Mouse (Mus musculus) kidney, postnatal 25 days (tissue): Measurements from ENCODE around the gene Man2a1.
A peak's percentile ranks its signal among the peaks of the same experiment; 100 is the strongest.
"Not testable (repeated sequence)": the region's sequence is repeated elsewhere in the genome, so short reads cannot be mapped to it uniquely, and the experiment has no call there.

Experiments used
- DNase-seq, 2 experiments: peaks; one replicate each; pipeline ENCODE4 v3.0.0; 2021; ENCODE audit warnings: mixed read lengths in 2 of 2

Man2a1 gene

DNA sequence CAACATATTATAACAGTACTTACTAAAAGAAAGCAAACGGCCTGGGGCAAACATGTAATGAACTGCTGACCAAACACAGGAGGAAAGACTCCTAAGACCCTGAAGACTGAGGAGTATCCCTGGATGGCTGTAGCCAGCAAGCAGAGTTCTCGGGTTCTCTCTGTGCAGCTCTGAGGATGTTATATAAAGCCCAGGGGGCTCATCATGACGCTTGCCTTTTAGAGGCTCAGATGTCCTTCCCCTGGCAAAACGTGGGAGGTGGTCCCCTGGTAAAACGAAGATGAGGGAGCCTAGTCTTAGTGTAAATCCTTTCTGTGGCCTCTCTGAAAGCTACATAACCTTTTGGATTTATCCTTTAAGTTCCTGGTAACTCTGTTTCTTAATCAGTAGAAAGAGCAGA is 119.2 kb downstream of the Man2a1 start:
- DNase-seq: no peak

DNA sequence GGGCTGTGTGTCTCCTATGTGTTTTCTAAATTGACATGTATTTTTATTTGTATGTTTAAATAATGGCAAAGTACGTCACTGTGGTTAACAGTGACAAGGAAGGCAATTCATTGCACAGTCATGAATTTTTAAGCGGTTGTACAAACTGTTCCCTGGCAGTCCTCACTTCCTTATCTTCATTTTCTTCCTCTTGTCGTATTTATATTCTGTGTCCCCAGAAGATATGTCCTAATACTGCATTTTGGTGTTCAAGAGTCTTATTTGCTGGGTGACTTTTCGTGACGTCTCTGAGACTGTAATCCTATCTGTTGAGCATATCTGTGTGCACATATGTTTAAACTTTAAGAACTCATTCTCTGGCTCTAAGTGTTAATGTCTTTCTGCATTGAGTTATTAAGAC is 120.6 kb downstream of the Man2a1 start:
- DNase-seq: no peak

DNA sequence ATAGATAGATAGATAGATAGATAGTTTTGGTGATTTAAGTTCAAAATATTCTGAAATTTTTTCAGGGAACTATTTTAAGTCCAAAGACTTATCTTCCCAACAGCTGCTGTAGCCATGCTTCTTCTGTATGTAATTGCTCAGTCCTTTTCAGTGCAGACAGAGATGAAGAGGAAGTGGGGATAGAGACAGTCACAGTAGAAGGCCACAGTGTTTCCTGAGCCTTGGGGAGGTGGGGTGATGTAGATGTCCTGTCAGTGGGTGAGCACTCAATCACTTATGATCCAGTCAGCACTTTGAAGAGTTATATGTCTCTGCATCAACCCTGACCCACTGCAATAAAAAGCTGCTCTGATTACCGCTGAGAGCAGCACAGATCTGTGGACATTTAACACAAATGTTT is 122.6 kb downstream of the Man2a1 start:
- DNase-seq: no peak

DNA sequence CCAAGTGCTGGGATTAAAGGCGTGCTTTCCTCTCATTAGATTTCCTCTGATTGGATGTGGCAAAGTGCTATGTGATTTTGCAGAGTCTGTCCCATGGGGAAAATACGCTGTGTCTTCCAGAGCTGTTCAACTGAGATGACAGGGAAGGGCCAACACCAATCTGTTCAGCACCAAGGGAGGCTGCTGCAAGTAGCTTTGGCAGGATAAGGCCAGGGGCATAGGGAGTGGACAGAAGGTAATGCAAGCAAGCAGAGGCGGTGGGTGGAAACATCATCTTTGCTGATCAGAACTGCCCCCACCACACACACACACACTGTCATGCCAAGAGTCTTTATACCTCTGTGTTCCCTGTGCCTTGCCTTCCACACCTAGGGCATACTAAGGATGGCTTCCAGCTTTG is 124.7 kb downstream of the Man2a1 start:
- no peak for DNase-seq

DNA sequence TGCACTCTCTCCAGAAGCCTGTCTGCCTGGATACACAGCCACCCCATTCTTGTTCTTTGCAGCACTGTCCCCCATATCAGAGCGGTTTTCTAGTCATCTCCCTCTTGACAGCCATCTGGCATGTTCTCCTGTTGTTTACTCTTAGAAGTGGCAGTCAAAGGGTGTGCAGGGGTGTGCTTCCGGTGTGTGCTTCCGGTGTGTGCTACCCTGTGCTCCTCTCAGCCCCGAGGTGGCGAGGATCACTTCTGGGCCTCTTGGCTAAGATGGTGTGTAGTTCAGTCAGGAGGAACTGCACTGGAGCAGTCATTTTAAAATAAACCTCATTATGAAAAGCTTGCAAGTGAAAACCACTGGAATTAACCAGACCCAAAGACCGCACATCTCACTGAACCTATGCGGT is 125.5 kb downstream of the Man2a1 start:
- no peak for DNase-seq

DNA sequence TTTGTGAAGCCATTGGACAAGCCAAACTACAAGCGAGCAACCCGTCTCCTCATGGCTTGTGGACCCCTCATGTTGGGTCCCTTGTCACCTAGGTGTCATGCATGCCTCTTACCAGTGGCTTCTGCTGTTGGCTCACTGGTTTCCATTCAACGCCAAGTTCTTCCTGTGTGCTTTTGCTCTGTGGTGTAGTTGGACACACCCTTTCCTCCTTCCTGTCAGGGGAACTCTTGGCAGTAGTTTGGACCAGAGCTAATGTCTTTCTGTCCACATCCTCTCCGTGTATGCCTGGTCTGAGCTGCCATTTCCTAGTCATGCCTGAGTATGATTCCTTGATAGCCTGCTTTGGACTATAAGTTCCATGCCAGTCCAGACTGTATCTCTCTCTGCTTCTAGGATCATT is 135.0 kb downstream of the Man2a1 start:
- DNase-seq: no peak

DNA sequence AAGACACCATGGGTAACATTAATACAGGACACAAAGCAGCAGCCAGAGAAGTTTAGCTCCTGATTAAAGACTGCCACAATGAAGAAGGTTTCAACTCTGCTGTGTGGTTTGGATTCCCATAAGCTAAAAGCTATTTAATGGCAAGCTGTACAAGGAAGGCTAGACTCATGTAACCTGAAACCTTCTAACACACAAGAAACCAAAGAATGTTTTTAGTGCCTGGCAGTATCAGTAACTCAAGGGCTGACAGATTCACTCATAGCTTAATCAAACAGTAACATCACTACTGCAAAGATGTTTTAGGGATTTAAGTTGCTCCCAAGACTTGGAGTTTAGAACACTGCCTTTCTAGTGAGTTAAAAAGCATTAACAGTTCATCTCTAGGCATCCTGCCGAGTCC is 137.4 kb downstream of the Man2a1 start:
- no peak for DNase-seq

DNA sequence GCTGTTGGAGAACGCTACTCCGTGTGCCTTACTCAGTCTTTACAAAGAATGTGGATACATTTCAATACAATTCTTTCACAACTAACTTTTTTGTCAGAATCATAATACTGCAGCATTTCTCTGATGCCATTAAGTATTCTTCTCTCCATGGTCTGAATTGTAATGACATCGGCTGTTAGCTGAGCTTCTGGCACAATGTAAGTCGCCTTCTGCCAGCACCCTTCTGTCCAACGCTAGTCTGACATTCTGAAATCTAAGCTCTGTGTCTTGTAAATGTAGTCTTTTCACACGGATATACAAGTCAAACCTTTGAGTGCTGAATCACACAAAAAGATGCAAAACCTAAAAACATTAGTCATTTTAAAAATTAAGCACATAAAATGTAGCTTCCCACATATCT is 138.6 kb downstream of the Man2a1 start:
- DNase-seq: no peak

DNA sequence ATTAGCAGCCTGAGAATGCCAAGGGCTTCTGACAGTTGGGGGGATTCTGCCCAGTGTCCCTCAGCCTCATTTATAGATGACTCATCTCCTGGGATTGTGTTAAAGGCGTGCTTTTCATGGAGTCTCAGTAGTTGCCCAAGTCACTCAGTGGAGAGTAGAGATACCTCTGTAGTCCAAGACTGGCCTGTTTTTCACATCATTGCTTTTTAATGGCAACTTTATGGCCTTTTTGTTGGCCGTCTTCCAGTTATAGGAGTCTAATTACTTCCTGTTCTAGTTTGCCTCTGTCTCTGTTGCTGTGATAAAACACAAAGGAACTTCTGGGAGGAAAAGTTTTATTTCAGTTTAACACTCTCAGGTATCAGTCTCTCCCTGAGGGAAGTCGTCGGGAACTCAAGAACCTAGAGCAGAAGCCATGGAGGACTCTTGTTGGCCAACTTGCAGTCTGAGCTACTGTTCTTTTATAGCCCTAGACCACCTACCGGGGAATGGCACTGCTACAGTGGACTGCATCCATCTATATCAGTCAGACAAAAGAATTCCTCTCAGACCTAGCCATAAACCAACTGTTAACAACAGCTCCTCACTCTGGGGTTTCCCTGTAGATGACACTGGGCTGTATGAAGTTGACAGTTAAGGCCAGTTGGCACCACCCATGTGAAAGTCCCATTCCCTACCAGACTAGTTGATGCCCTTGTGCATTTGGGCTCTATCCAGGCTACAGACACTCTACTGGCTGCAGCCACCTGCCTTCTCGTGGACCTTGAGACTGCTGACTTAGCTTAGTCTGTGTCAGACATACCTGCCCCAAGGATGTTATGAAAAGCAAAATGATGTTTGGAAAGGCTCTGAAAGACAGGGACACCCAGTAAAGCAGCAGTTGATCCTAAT is 142.4 kb downstream of the Man2a1 start:
- DNase-seq: peak in 1 of 2 experiments; percentile 49

DNA sequence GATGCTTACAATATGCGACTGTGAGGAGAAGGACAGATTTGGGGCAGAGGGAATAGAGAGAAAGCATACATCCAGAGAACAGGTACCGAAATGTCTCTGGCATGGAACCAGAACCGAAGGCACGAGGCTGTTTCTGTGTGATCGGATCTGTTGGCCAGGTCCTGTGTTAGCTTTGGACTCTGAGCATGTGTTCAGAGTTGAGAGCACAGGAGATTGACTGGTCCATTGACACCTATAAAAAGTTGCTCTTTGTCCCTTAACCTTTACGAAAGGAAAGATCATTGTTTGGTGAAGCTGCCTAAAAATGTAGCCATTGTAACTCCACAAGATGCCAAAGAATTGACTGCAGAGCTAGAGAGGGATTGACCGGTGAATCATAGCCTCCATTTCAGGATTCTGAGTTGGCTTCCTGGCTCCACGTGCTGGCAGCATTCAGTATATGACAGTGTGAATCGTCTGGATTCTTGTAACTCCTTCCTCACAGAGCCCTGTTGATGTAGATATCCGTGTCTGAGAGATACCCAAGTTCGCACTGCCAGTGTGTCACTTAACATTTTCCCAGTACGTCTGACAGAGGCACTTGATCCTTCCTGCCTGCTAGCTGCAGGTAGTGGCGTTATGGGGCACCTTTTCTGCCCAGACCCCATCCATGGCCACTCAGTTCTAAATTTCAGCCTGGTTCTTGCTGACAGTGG is 143.2 kb downstream of the Man2a1 start:
- DNase-seq: peak; percentile 38 to 53

DNA sequence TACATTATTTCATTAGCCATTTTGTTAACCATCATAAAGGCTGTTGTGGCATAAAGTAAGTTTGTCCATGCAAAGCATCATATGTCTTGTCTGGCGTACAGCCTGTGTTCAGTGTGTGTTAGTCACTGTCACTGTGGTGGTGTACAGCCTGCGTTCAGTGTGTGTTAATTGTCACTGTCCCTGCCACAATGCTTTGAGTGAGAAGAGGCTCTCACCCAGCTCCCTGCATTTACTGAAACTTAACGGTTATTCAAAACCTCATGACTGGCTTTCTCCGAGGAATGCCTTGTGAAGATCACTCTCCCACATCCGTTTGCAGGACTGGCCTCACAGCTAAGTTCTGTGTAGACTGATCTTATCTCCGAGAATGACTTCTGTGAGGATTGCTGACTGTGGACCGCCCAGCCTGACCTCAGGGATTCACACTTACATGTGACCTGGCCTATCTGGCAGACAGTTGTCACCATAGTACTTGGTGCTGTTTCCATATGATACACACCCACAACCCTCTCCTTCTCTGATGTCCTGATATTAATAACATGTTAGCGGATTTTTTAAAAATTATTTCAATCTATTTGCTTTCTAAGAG is 146.2 kb downstream of the Man2a1 start:
- no peak for DNase-seq

DNA sequence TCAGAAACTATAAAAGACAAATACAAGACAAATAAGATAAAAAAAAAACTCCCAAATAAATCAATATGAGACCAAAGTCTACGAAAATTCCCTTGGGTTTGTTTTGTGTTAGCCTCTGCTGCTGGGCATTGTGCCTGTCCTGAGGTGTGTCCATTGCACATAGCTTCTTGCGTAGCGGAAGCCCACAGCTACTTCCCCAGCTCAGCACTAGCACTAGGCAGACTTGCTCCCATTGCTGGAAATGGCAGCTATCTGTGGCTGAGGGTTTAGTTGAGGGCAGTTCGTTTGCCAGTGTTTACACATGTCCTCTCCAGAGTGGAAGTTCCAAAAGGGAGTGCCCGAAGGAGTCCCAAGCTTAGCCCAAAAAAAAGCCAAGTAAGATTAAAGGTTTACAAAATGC is 146.9 kb downstream of the Man2a1 start:
- no peak for DNase-seq

DNA sequence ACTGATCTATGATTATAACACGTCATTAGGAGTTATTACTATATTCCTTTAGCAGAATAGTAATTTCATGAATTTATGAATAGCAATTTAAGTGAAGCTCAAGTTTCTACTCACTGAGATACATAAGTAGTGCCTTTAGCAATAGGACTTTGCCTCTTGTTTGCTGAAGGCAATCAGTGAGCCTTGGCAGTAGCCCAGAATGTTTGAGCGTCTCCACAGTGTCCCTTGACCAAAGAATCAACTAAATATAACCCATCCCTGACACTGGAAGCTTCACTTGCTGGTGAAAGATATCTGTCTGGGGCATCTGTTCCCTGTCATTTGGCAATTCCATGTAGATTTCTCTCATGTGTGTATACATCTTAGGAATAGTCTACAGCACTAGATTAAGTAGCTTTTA is 147.6 kb downstream of the Man2a1 start:
- DNase-seq: peak in 1 of 2 experiments; percentile 50

DNA sequence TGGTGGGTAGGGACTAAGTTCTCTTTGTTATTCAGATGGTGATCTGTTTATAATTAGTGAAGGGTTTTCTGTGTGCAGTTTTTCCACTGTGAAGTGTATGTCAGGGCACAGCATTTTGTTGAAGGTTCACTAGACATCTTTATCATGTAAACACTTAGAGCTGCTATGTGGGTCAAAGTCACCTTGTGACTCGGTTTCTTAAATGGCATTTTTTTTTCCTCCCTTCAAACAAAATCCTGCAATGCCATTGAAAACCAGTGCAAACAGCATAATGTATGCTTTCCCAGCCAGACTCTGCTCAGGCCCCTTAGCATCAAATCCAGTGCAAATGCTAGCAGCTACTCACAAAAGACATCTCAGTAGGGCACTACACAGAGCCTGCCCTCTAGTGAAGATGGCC is 148.6 kb downstream of the Man2a1 start:
- DNase-seq: no peak

DNA sequence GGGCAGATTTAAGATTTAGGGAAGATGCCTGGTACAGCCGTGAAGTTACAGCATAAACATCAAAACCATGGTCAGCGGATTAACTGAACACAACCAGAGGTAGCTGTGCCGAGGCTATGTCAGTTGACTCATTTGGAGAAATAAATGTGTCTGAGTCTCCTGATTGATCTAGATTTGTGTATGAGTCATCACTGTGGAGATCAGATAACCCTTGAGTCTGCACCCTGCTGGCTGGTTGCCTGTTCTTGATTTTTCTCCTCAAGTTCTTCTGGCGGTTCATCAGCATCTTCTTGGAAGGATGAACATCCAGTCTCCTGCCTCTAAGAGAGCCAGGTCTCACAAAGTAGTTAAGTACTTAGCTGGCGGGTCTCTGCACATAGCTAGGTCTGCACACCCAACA is 150.7 kb downstream of the Man2a1 start:
- DNase-seq: peak in 1 of 2 experiments; percentile 16

DNA sequence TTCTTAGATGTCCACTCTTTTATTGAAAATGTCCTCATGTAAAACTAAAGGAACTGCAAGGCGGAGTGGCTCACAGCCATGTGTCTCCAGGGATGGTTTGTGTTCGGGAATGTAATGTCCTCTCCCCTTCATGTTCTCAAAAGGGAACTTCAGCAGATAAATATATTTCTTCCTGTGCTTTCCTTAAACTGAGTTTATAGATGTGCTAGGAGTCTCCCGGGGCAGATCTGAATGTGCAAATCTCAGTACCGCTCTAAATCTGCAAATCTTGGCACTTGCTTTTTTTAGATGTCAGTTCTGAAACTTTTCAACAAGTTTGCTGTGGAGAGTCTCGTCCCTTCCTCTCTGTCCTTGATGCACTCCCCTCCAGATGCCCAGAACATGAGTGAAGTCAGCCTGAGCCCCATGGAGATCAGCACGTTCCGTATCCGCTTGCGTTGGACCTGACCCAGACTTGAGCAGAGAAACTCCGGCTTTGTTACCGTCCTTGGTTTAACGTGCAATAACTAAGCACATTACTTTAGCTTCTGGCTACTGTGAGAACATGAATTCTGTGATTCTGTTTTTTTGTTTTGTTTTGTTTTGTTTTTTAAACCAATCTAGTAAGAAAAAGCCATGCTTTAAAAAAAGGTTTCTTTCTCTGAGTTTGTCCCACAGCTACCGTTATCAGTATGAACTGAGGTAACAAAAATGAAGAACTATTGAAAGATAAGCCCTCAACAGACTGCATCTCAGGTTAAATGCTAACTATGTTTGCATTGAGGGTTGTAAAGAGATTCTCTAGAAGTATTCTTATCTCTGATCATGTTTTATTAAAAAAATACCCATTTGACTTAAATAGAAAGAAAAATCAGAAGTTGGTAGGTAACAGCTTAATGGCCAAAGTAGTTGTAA is 151.8 kb downstream of the Man2a1 start:
- DNase-seq: peak in 1 of 2 experiments; percentile 49

DNA sequence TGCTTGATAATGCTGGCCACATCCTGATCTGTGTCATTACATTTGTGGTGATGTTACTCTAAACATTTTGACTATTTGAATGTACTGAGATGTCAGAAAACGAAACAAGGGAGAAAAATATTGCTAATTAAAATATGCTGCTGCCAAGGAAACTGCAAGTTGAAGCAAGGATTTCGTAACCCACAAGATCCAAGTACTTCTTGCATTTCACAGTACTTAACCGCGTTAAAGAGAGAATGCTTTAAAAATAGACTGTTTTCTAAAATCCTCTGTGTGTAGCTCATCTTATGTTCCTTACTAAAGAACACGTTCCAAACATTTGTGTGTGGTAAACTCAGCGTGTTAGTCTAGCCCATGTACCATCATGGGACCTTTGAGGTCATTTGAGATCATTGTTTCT is 153.0 kb downstream of the Man2a1 start:
- no peak for DNase-seq

DNA sequence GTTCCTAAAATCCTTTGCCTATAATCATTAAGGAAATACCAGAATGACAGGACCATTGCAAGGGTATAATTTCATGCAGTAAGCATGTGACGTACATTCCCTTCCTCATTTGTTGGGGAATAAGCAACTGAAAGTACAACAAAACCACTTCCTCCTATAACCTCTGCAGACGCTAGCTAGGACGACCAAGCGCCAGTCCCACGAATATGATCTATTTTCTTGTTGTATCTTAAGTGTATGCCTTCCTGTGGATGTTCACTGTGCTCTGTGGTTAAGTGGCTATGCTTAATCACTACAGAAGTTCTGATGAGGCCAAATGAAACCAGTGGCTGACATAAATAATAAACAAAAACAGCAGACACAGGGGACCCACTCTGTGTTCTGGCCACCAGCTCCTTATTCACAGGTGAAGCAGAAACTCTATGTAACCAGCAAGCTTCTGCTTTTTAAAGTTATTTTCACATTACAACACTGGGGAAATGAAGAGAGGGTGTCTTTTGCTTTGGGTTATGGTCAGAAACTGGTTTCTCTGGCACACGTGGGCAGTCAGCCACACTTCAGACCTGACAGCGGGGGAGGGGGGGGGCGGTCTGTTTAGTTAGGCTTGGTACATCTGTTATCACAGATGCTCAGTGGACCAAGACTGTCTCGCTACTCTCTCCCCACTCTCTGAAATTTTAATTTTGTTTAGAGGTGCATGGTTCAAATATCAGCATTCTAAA is 153.8 kb downstream of the Man2a1 start:
- no peak for DNase-seq

DNA sequence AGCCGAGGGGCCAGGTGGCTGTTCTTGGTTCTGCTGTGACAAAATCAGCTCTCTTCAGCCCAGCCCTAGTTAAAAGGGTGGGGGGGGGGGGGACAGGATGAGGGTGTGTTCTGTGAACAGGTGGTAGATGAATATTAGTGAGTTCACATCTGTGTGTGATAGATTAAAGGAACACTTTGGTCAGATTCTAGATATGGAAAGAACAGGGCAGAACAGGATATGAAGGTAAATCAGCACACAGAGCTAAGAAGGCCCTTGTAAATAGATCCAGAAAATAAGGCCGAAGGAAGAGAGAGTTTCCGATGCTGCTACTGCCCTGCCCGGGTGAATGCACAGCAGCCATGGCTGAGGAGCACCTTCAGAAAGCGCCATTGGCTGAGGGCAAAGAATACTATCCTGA is 154.7 kb downstream of the Man2a1 start:
- no peak for DNase-seq

DNA sequence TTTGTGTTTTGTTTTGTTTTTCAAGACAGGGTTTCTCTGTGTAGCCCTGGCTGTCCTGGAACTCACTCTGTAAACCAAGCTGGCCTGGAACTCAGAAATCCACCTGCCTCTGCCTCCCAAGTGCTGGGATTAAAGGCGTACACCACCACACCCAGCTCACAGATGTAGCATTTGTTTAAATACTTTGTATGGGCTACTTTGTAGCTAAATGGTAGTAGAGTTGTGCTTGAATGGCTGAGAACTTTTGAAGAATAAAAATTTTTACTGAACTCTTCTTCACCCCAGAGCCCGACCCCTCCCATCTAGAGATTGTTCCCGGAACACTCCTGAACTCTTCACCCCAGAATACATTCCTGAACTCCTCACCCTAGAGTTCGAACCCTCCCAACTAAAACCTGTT is 162.1 kb downstream of the Man2a1 start:
- not testable (repeated sequence) for DNase-seq

DNA sequence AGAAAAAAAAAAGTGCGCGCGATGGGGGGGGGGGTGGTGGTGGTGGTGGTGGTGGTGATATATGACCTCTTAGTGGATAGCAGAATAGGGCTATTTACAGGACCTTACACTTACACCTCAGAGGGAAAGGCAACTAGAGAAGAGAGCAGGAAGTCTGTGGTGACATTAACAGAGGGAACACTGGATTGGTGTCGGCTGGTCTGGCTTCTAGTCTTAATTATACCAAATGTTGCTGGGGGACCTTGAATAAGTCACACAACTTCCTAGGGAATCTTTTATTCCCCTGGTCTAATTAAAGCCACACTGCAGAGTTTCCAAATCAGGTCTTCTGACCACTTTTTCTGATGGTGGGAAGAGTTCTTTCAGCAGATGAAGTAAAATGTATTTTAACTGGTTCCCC is 163.0 kb downstream of the Man2a1 start:
- DNase-seq: no peak
